Mouse (Mus musculus): ENCODE measurements around the gene Lpin2.

GRCm38 (mm10) chr17:71136384-71137333, 45.7 kb upstream of the Lpin2 start:
- TF ChIP-seq CTCF (IDR thresholded peaks at IDR 0.05; ENCODE audit: insufficient read depth, low read length) (no peak), POLR2A (IDR thresholded peaks at IDR 0.05; ENCODE audit: borderline replicate concordance, extremely low read depth, low read depth, low read length) (no peak)

Data from lung, adult 2 months (tissue).